Mouse (Mus musculus) embryonic fibroblast, embryonic 13.5 days (primary cell): ENCODE data around the gene Gm19668.

Source experiments
- CTCF ChIP-seq: IDR thresholded peaks from 2 replicates; pipeline ENCODE4 v1.5.1; 2011; ENCODE audit warnings: mild to moderate bottlenecking, control low read depth, low read length, moderate library complexity, borderline replicate concordance; ENCODE audit not compliant: insufficient read depth
- POLR2A ChIP-seq: IDR thresholded peaks from 2 replicates; pipeline ENCODE4 v1.6.1; 2011; ENCODE audit warnings: low read depth, mild to moderate bottlenecking, control low read depth, low read length, moderate library complexity

DNA sequence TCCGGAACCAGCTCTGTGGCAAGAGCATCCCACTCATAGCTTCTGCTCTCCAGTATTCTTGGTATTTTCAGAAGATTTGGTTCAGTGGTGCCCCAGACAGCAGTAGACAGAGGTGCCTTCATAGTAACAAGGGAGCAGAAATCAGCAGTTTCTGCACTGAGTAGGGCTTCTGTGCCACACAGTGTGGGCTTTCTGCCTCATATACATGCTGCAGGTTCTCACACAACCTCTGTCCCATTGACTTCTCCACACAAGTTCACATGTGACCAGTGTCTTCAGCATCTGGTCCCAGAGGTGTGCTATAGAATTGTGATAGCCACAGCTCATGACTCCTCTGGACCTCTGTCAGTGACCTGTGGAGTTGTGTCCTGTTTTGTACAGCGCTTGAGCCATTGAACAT, 10.3 kb downstream of the Gm19668 start:
- TF ChIP-seq CTCF (no peak), POLR2A (no peak)
